Mouse (Mus musculus): ENCODE data around the gene Olfr239. TPM values are rescaled to one million over a fixed set of nuclear protein-coding genes. Genes with fewer than 3 reads are reported as not detected.
"Not testable (repeated sequence)": the region's sequence is repeated elsewhere in the genome, so short reads cannot be mapped to it uniquely, and the experiment has no call there.

The Olfr239 gene
- polyA plus RNA-seq (2012; ENCODE audit: insufficient read depth, insufficient read length, missing spikeins) = not detected in 2 replicates

- not testable (repeated sequence) for H3K4me3 ChIP-seq (ENCODE audit: insufficient read depth, low read depth, low read length); H3K4me1 ChIP-seq (ENCODE audit: control insufficient read depth, insufficient read depth, insufficient read length, low read length); H3K27ac ChIP-seq (replicated peaks; ENCODE audit: low read depth, low read length)
Observed at GRCm38 (mm10) chr17:33191002-33191401, at the start of gene Olfr239. Gene Olfr239 (plus strand): TSS chr17:33191302.

GRCm38 (mm10) chr17:33168147-33168546 is 23.0 kb upstream of the Olfr239 start, which contains the start of gene Olfr55:
Gene Olfr55 (plus strand): TSS chr17:33168447.
- H3K4me3 ChIP-seq (ENCODE audit: insufficient read depth, low read depth, low read length); H3K27ac ChIP-seq (replicated peaks; ENCODE audit: low read depth, low read length); H3K4me1 ChIP-seq (ENCODE audit: control insufficient read depth, insufficient read depth, insufficient read length, low read length): not testable (repeated sequence)

GRCm38 (mm10) chr17:33221590-33221989 is 30.5 kb downstream of the Olfr239 start, which contains the start of gene Olfr1564:
Gene Olfr1564 (minus strand): TSS chr17:33221690.
- no peak within 1 kb of the TSS for H3K27ac ChIP-seq (replicated peaks; ENCODE audit: low read depth, low read length)
- no peak within 1 kb of the TSS for H3K4me3 ChIP-seq (ENCODE audit: insufficient read depth, low read depth, low read length)

GRCm38 (mm10) chr17:33236646-33237045 is 45.5 kb downstream of the Olfr239 start:
- H3K4me3 ChIP-seq (ENCODE audit: insufficient read depth, low read depth, low read length); H3K27ac ChIP-seq (replicated peaks; ENCODE audit: low read depth, low read length); H3K4me1 ChIP-seq (ENCODE audit: control insufficient read depth, insufficient read depth, insufficient read length, low read length): not testable (repeated sequence)

More at GRCm38 (mm10) chr17:33221590-33221989, 30.5 kb downstream of the Olfr239 start, which contains the start of gene Olfr1564:
- no peaks in the 10 kb centered on the region for H3K4me1 ChIP-seq (ENCODE audit: control insufficient read depth, insufficient read depth, insufficient read length, low read length)

Other genes starting within 250 kb of the Olfr239 start
- 29.1 and 29.8 TPM in 2 replicates for gene Cyp4f13, start 243.9 kb upstream of the Olfr239 start, polyA plus RNA-seq (2012; ENCODE audit: insufficient read depth, insufficient read length, missing spikeins)
- gene Zfp472, start 225.5 kb upstream of the Olfr239 start, polyA plus RNA-seq (2012; ENCODE audit: insufficient read depth, insufficient read length, missing spikeins) = 0.95 and 5.0 TPM in 2 replicates
- 3.9 and 7.1 TPM in 2 replicates for gene Zfp952, start 198.2 kb upstream of the Olfr239 start, polyA plus RNA-seq (2012; ENCODE audit: insufficient read depth, insufficient read length, missing spikeins)
- 1.5 and 3.0 TPM in 2 replicates for gene Zfp763, start 157.9 kb upstream of the Olfr239 start, polyA plus RNA-seq (2012; ENCODE audit: insufficient read depth, insufficient read length, missing spikeins)
- not detected in 2 replicates for gene 4921501E09Rik, start 123.2 kb upstream of the Olfr239 start, polyA plus RNA-seq (2012; ENCODE audit: insufficient read depth, insufficient read length, missing spikeins)
- gene Zfp563, start 102.0 kb upstream of the Olfr239 start, polyA plus RNA-seq (2012; ENCODE audit: insufficient read depth, insufficient read length, missing spikeins) = 1.7 and 4.3 TPM in 2 replicates
- gene Morc2b, start 51.6 kb upstream of the Olfr239 start, polyA plus RNA-seq (2012; ENCODE audit: insufficient read depth, insufficient read length, missing spikeins) = not detected in 2 replicates
- gene Olfr55, start 22.9 kb upstream of the Olfr239 start, polyA plus RNA-seq (2012; ENCODE audit: insufficient read depth, insufficient read length, missing spikeins) = not detected in 2 replicates
- gene Olfr1564, start 30.4 kb downstream of the Olfr239 start, polyA plus RNA-seq (2012; ENCODE audit: insufficient read depth, insufficient read length, missing spikeins) = not detected in 2 replicates
- 4.6 and 4.7 TPM in 2 replicates for gene Zfp955a, start 63.8 kb downstream of the Olfr239 start, polyA plus RNA-seq (2012; ENCODE audit: insufficient read depth, insufficient read length, missing spikeins)
- not detected in 2 replicates for gene Olfr63, start 73.4 kb downstream of the Olfr239 start, polyA plus RNA-seq (2012; ENCODE audit: insufficient read depth, insufficient read length, missing spikeins)
- gene Zfp955b, start 98.2 kb downstream of the Olfr239 start, polyA plus RNA-seq (2012; ENCODE audit: insufficient read depth, insufficient read length, missing spikeins) = 3.7 and 7.1 TPM in 2 replicates
- 2.2 and 3.8 TPM in 2 replicates for gene Zfp81, start 167.6 kb downstream of the Olfr239 start, polyA plus RNA-seq (2012; ENCODE audit: insufficient read depth, insufficient read length, missing spikeins)
- 3.6 and 5.3 TPM in 2 replicates for gene Zfp101, start 203.3 kb downstream of the Olfr239 start, polyA plus RNA-seq (2012; ENCODE audit: insufficient read depth, insufficient read length, missing spikeins)
- not detected in 2 replicates for gene Actl9, start 241.6 kb downstream of the Olfr239 start, polyA plus RNA-seq (2012; ENCODE audit: insufficient read depth, insufficient read length, missing spikeins)